Mouse (Mus musculus): ENCODE data around the gene Fam92b. TPM values are rescaled to one million over a fixed set of nuclear protein-coding genes. Genes with fewer than 3 reads are reported as not detected.

Gene Fam92b
- total RNA-seq, 2 experiments from 2014 or later = 0.33 TPM; not detected in 1

GRCm38 (mm10) chr8:120161658-120162403, 15.4 kb downstream of the Fam92b start:
- DNase-seq (ENCODE audit: low spot score in 2 of 2) = no peak

- DNase-seq (ENCODE audit: low spot score in 2 of 2) = peak in 1 of 2 experiments; percentile 67
Observed at GRCm38 (mm10) chr8:120160366-120160765, 16.9 kb downstream of the Fam92b start.

GRCm38 (mm10) chr8:120152636-120153035, 24.6 kb downstream of the Fam92b start:
- no peak for DNase-seq (ENCODE audit: low spot score in 2 of 2)

- DNase-seq (ENCODE audit: low spot score in 2 of 2) = no peak
Observed at GRCm38 (mm10) chr8:120151151-120151550, 26.1 kb downstream of the Fam92b start.

GRCm38 (mm10) chr8:120150028-120150427, 27.2 kb downstream of the Fam92b start:
- no peak for DNase-seq (ENCODE audit: low spot score in 2 of 2)

GRCm38 (mm10) chr8:120146051-120146450, 31.2 kb downstream of the Fam92b start:
- no peak for DNase-seq (ENCODE audit: low spot score in 2 of 2)

- no peak for DNase-seq (ENCODE audit: low spot score in 2 of 2)
Observed at GRCm38 (mm10) chr8:120144652-120145301, 32.5 kb downstream of the Fam92b start.

- peak; percentile 29 to 58 for DNase-seq (ENCODE audit: low spot score in 2 of 2)
Observed at GRCm38 (mm10) chr8:120143911-120144651, 33.2 kb downstream of the Fam92b start.

- DNase-seq (ENCODE audit: low spot score in 2 of 2) = no peak
Observed at GRCm38 (mm10) chr8:120140769-120141168, 36.5 kb downstream of the Fam92b start.

GRCm38 (mm10) chr8:120138958-120139357, 38.3 kb downstream of the Fam92b start:
- no peak for DNase-seq (ENCODE audit: low spot score in 2 of 2)

GRCm38 (mm10) chr8:120136618-120137017, 40.6 kb downstream of the Fam92b start:
- DNase-seq (ENCODE audit: low spot score in 2 of 2) = peak; percentile 56 to 66

- DNase-seq (ENCODE audit: low spot score in 2 of 2) = no peak
Observed at GRCm38 (mm10) chr8:120135687-120136086, 41.6 kb downstream of the Fam92b start.

GRCm38 (mm10) chr8:120133169-120133568, 44.1 kb downstream of the Fam92b start:
- no peak for DNase-seq (ENCODE audit: low spot score in 2 of 2)

GRCm38 (mm10) chr8:120131158-120131557, 46.1 kb downstream of the Fam92b start:
- DNase-seq (ENCODE audit: low spot score in 2 of 2) = no peak

- no peak for DNase-seq (ENCODE audit: low spot score in 2 of 2)
Observed at GRCm38 (mm10) chr8:120129547-120129946, 47.7 kb downstream of the Fam92b start.

- no peak for DNase-seq (ENCODE audit: low spot score in 2 of 2)
Observed at GRCm38 (mm10) chr8:120126357-120127161, 50.7 kb downstream of the Fam92b start.

- no peak for DNase-seq (ENCODE audit: low spot score in 2 of 2)
Observed at GRCm38 (mm10) chr8:120124836-120125389, 52.4 kb downstream of the Fam92b start.

- DNase-seq (ENCODE audit: low spot score in 2 of 2) = no peak
Observed at GRCm38 (mm10) chr8:120124261-120124660, 53.0 kb downstream of the Fam92b start.

- no peak for DNase-seq (ENCODE audit: low spot score in 2 of 2)
Observed at GRCm38 (mm10) chr8:120120951-120121350, 56.3 kb downstream of the Fam92b start.

GRCm38 (mm10) chr8:120119931-120120330, 57.3 kb downstream of the Fam92b start:
- no peak for DNase-seq (ENCODE audit: low spot score in 2 of 2)

- DNase-seq (ENCODE audit: low spot score in 2 of 2) = no peak
Observed at GRCm38 (mm10) chr8:120119429-120119828, 57.8 kb downstream of the Fam92b start.

All from layer of hippocampus, postnatal 14 days (tissue).